Mouse (Mus musculus): ENCODE results near the gene Barx2. TPM values are rescaled to one million over a fixed set of nuclear protein-coding genes. Genes with fewer than 3 reads are reported as not detected.
A peak's percentile ranks its signal among the peaks of the same experiment; 100 is the strongest.

Gene Barx2
- total RNA-seq, 2 experiments from 2014 or later: not detected

DNA sequence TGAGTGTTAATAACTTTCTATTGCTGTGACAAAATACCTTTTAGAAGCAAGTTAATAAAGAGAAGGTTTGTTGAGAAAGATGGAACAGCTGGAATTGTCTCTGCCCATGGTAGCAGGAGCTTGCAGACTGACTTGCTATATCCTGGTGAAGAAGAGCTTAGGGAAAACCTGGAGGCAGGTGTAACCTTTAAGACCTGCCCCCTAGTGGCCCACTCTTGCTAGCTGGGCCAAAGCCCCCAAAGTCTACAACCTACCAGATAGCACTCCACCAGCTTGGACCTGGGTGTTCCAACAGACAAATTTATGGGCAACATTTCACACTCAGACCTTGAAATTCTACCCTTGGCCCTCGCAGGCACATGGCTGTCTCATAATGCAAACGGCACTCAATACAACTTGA, 104.5 kb downstream of the Barx2 start:
- DNase-seq: peak in 1 of 2 experiments; percentile 3

DNA sequence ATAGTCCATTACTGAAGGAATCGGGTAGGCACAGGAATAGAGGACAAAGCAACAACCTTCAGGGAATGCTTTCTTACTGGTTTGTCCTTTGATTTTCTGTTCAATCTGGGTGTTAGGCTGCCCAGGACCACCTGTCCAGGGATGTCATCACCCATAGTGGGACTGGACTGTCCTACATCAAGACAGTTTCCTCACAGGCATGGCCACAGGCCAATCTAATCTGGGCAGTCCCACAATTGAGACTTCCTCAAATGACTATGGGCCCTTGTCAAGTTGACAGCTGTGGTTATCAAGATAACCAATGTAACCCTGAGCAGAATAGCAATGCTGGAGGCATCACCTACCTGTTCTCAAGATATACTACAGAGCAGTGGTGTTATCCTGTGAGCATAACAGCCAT, 110.6 kb downstream of the Barx2 start:
- DNase-seq: no peak

Other genes with a start within 250 kb of the Barx2 start
- gene Arhgap32, start 202.7 kb upstream of the Barx2 start, total RNA-seq (2021): 10 to 100 TPM; 50.3 to 71.4 TPM

Measured in adrenal gland, postnatal 36 days (tissue).